Mouse (Mus musculus) hindbrain, embryonic 11.5 days (tissue): ENCODE data around the gene Ifitm5. TPM values are rescaled to one million over a fixed set of nuclear protein-coding genes. Genes with fewer than 3 reads are reported as not detected.

Experiments
- ATAC-seq: fragments of 200-750 bp; cut with Nextera tagmentation; 2 replicates; pipeline ENCODE4 v1.8.0; 2017; ENCODE audit warnings: mild to moderate bottlenecking, moderate TSS enrichment, moderate library complexity; ENCODE audit not compliant: low FRiP score
- DNase-seq: peaks from one replicate; pipeline ENCODE4 v3.0.0-alpha.2; 2015; ENCODE audit warnings: low spot score
- H3K27ac ChIP-seq: fragments of 300-500 bp; sonication (generic); 2 replicates; pipeline ENCODE4 v1.5.1; 2014; ENCODE audit warnings: mild to moderate bottlenecking, low read depth, low read length
- H3K27me3 ChIP-seq: fragments of 300-500 bp; sonication (generic); 2 replicates; pipeline ENCODE4 v1.6.1; 2014; ENCODE audit warnings: mild to moderate bottlenecking, low read length, moderate library complexity, mixed read lengths; ENCODE audit not compliant: control insufficient read depth, insufficient read depth
- H3K36me3 ChIP-seq: fragments of 300-500 bp; sonication (generic); 2 replicates; pipeline ENCODE4 v1.6.1; 2014; ENCODE audit warnings: mild to moderate bottlenecking, low read length, moderate library complexity, mixed read lengths; ENCODE audit not compliant: control insufficient read depth, insufficient read depth
- H3K4me1 ChIP-seq: fragments of 300-500 bp; sonication (generic); replicated peaks from 2 replicates; pipeline ENCODE4 v1.6.1; 2014; ENCODE audit warnings: low read length, mixed read lengths; ENCODE audit not compliant: control insufficient read depth, insufficient read depth
- H3K4me2 ChIP-seq: fragments of 300-500 bp; sonication (generic); replicated peaks from 2 replicates; pipeline ENCODE4 v1.6.1; 2014; ENCODE audit warnings: mild to moderate bottlenecking, low read depth, low read length
- H3K4me3 ChIP-seq: fragments of 300-500 bp; sonication (generic); 2 replicates; pipeline ENCODE4 v1.5.1; 2014; ENCODE audit warnings: low read depth, low read length
- H3K9ac ChIP-seq: fragments of 300-500 bp; sonication (generic); 2 replicates; pipeline ENCODE4 v1.6.1; 2014; ENCODE audit warnings: low read depth, low read length
- H3K9me3 ChIP-seq: fragments of 300-500 bp; sonication (generic); 2 replicates; pipeline ENCODE4 v1.6.1; 2016; ENCODE audit warnings: low read length; ENCODE audit not compliant: control insufficient read depth
- WGBS: fragments of 180-500 bp; shearing (Covaris S2); extraction: QIAGEN DNeasy Blood & Tissue Kit; methylation state at CpG from one replicate; pipeline ENCODE4 v1.1.7; 2014; 5-methylcytosine and 5-hydroxymethylcytosine counted together
- polyA plus RNA-seq: library from polyadenylated mRNA; unstranded; fragments of >200 nt; fragmentation: Nextera tagmentation; extraction: Ambion mirVana; gene quantifications from 2 replicates; pipeline ENCODE4 v1.2.1, GENCODE M21; 2014

Ifitm5 gene
- polyA plus RNA-seq, 1 experiment from 2014 or later, result 0.54 TPM

GRCm38 (mm10) chr7:140967862-140968591 is 17.9 kb upstream of the Ifitm5 start:
- Histone ChIP-seq H3K27ac (no peak overlapping the region), H3K36me3 (no peaks in the 10 kb centered on the region), H3K4me3 (no peak overlapping the region), H3K9me3 (no peaks in the 10 kb centered on the region), H3K27me3 (no peaks in the 10 kb centered on the region), H3K4me1 (no peaks in the 10 kb centered on the region), H3K9ac (no peak overlapping the region), H3K4me2 (no peak overlapping the region)
- DNase-seq, result no peak
- WGBS, result 8% methylated on average over 14 of the region's 14 CpGs
- no peak for ATAC-seq

DNA sequence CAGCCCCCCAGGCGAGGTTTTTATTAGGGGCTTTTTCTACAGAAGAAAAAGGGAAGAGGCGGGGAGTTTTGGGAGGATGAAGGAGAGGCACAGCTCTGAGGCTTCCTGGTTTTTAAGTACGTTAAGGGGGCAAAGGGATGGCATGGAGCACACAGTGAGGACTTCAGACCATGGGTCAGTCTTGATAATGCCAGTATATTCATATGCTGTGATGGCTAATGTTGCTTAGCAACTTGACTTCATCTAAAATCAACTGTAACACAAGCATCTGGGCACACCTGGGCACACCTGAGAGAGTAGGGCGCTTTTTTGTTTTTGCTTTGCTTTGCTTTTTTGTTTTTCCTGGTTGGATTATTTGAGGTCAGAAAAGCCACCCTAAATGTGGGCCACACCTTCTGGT is 16.8 kb upstream of the Ifitm5 start, which contains the start of gene Ifitm1:
Ifitm1 (plus strand) TSS at position 301 of the 400 bp plus-strand sequence.
- DNase-seq, result no peak
- 89% methylated on average over 4 of the region's 4 CpGs for WGBS
- no peak for ATAC-seq
- no peaks in the 10 kb centered on the region for H3K27me3 ChIP-seq
- H3K4me1 ChIP-seq, result no peaks in the 10 kb centered on the region
- no peak within 1 kb of the TSS for H3K4me2 ChIP-seq
- H3K9me3 ChIP-seq, result no peaks in the 10 kb centered on the region
- no peak within 1 kb of the TSS for H3K9ac ChIP-seq
- H3K27ac ChIP-seq, result no peak within 1 kb of the TSS
- H3K36me3 ChIP-seq, result no peaks in the 10 kb centered on the region
- H3K4me3 ChIP-seq, result no peak within 1 kb of the TSS

DNA sequence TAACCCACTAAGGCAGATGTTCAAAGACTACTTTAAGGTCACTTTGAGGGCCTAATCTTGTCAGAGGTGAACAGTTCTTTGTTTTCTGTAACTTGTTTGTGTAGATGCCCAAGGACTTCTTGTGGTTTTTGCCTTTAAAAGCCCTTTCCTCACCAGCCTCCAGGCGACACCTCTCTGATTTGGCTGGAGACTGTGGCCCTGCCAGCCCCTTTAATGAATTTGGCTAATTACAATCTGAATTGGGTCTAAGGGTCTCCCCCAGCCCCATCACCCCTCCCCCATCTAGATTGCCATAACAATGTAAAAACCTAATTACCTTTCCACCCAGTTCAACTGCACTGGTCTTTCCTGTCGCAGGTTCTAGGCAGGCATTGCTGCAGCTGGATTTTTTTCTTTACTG is 12.6 kb upstream of the Ifitm5 start:
- Histone ChIP-seq H3K36me3 (no peaks in the 10 kb centered on the region), H3K27me3 (no peaks in the 10 kb centered on the region), H3K4me3 (no peak overlapping the region), H3K4me1 (no peaks in the 10 kb centered on the region), H3K27ac (no peak overlapping the region), H3K9ac (no peak overlapping the region), H3K4me2 (no peak overlapping the region), H3K9me3 (no peaks in the 10 kb centered on the region)
- DNase-seq (no peak), ATAC-seq (no peak)
- WGBS, result 58% methylated on average over 2 of the region's 2 CpGs

DNA sequence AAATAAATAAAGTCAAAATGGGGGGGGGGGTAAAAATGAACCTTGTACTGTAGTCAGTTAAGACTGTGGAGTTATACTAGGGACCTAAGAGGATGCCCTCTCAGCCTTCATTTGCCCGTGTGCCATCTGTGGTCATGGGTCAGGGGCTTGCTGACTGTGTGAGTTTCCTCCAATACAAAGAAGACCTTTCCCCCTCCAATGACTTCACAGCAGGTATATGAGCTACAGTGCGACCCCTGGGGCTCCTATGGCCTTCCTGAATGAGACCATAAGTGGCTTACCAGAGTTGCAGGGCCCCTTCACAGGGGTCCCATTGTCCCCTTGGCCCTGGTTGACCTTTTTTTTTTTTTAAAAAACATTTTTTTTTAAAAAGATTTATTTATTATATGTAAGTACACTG is 11.3 kb upstream of the Ifitm5 start:
- H3K36me3 ChIP-seq, result no peaks in the 10 kb centered on the region
- H3K27ac ChIP-seq, result no peak overlapping the region
- H3K9ac ChIP-seq, result no peak overlapping the region
- no peaks in the 10 kb centered on the region for H3K4me1 ChIP-seq
- H3K4me2 ChIP-seq, result no peak overlapping the region
- no peak overlapping the region for H3K4me3 ChIP-seq
- ATAC-seq, result no peak
- no peaks in the 10 kb centered on the region for H3K27me3 ChIP-seq
- WGBS, result 62% methylated on average over 2 of the region's 2 CpGs
- no peak for DNase-seq
- no peaks in the 10 kb centered on the region for H3K9me3 ChIP-seq

- 62% methylated on average over 5 of the region's 5 CpGs for WGBS
- no peak overlapping the region for H3K4me3 ChIP-seq
Observed at GRCm38 (mm10) chr7:140960026-140960425, 9.9 kb upstream of the Ifitm5 start.

DNA sequence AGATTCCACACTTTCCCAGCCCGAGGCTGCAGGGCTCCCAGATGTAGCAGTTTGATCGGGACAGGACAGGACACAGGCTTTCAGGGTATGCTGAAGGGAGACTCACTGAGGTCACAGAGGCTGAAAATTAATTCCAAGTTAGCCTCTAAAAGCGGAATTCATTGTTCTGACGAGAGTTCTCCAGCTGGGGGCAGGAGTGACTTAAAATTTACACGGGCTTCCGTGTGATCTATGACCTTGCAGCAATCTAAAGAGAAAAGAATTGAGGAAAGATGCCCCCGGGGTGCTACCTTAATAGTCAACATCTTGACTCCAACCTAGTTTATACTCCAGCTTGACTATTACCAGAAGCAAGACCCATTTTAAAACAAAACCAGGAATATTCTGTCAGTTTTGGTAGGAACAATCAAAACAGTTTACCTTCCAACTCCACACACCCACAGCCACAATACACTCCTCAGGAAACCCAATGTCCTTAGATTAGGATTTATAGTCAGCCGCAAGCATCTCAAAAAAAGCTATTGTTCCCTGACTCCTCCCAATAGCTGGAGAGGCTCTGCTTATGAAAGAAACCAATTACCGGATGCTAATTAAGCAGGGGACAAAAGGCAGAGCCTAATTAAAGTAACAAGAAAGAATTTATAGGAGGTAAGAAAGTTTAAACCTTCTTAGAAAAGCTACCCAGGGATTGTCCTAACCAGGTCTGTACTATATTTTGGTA is 9.2 kb upstream of the Ifitm5 start:
- H3K9me3 ChIP-seq, result no peaks in the 10 kb centered on the region
- H3K4me1 ChIP-seq, result no peaks in the 10 kb centered on the region
- no peak overlapping the region for H3K27ac ChIP-seq
- no peak overlapping the region for H3K4me3 ChIP-seq
- 7% methylated on average over 9 of the region's 9 CpGs for WGBS
- H3K9ac ChIP-seq, result no peak overlapping the region
- DNase-seq, result peak; percentile 64
- H3K36me3 ChIP-seq, result no peaks in the 10 kb centered on the region
- no peak for ATAC-seq
- no peak overlapping the region for H3K4me2 ChIP-seq
- H3K27me3 ChIP-seq, result no peaks in the 10 kb centered on the region

More at GRCm38 (mm10) chr7:140960026-140960425, 9.9 kb upstream of the Ifitm5 start:
- Histone ChIP-seq H3K4me1 (no peaks in the 10 kb centered on the region), H3K27ac (no peak overlapping the region), H3K27me3 (no peaks in the 10 kb centered on the region), H3K9me3 (no peaks in the 10 kb centered on the region), H3K9ac (no peak overlapping the region), H3K4me2 (no peak overlapping the region), H3K36me3 (no peaks in the 10 kb centered on the region)
- DNase-seq (no peak), ATAC-seq (no peak)

GRCm38 (mm10) chr7:140956556-140956869 is 6.4 kb upstream of the Ifitm5 start:
- H3K27me3 ChIP-seq, result no peaks in the 10 kb centered on the region
- H3K9me3 ChIP-seq, result no peaks in the 10 kb centered on the region
- H3K36me3 ChIP-seq, result no peaks in the 10 kb centered on the region
- DNase-seq (no peak), ATAC-seq (no peak)
- H3K4me3 ChIP-seq, result no peak overlapping the region
- no peaks in the 10 kb centered on the region for H3K4me1 ChIP-seq
- no peak overlapping the region for H3K27ac ChIP-seq
- no peak overlapping the region for H3K4me2 ChIP-seq
- no peak overlapping the region for H3K9ac ChIP-seq
- 54% methylated on average over 6 of the region's 6 CpGs for WGBS

DNA sequence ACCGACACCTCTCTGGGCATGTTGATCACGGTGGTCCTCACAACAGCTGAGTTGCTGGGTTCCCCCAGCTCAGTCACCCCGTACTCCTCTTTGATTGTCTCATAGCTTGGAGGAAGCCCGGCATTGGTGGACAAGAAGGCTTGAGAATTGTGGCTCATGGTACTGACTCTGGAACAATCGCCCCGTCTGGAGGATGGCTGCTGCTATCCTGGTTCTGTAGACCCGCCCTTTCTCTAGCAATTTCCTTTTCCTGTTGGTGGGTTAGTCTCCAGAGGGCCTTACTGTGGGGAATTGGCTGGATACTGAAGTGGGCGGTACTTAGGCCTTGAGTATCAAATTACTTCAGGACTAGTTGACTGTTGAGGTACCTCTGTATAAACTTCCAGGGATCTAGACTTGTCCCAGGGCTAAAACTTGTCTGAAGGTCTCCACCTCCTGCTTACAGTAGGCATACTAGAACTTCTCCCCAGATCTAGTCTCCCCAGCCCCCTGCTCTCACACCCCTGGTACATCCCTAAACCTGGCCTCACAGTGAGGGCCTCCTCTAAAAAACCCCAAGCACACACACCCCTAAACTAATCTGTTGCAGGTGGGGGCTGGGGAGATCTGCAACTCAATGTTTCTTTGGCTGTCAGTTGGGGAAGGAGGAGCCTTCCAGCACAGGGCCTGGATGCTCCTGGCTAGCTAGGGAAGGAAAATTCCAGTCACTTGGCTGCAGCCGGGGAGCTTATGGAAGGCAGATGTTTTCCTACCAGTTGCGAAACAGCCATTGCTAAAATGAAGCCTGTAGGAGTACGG is 5.9 kb upstream of the Ifitm5 start, which contains the start of the genes Gm45717 and Ifitm2:
Gm45717 (minus strand) TSS at position 180 of the 798 bp plus-strand sequence.
Ifitm2 (minus strand) TSS at position 230 of the 798 bp plus-strand sequence.
- no peaks in the 10 kb centered on the region for H3K27me3 ChIP-seq
- no peaks in the 10 kb centered on the region for H3K36me3 ChIP-seq
- 21% methylated on average over 11 of the region's 11 CpGs for WGBS
- H3K4me3 ChIP-seq, result peak within 1 kb of the TSS; percentile 34
- H3K9ac ChIP-seq, result peak within 1 kb of the TSS; percentile 43
- peak within 1 kb of the TSS; percentile 53 for H3K4me2 ChIP-seq
- H3K4me1 ChIP-seq, result no peaks in the 10 kb centered on the region; the same call in 1 of the 2 replicates
- peak; percentile 43 for ATAC-seq
- peak; percentile 53 for DNase-seq
- no peak within 1 kb of the TSS for H3K27ac ChIP-seq
- H3K9me3 ChIP-seq, result no peaks in the 10 kb centered on the region
